Mouse (Mus musculus) ES-E14 (cell line): ENCODE measurements at regions not wholly inside any gene's neighbourhood (a gene's known extent, or its start where the extent isn't known, plus 50 kb on each side); places are given as distances from the start of the nearest gene placed in this dataset.

Source experiments
- DNase-seq: peaks from one replicate; pipeline ENCODE4 v3.0.0-alpha.2; 2013; ENCODE audit warnings: low read depth, low spot score
- H3K27ac ChIP-seq: 2 replicates; pipeline ENCODE4 v1.5.1; 2012; ENCODE audit warnings: low read depth, mild to moderate bottlenecking, low read length, moderate library complexity, mixed read lengths; ENCODE audit not compliant: poor library complexity, insufficient read depth, severe bottlenecking
- H3K36me3 ChIP-seq: 2 replicates; pipeline ENCODE4 v1.6.1; 2012; ENCODE audit warnings: mild to moderate bottlenecking, low read length, moderate library complexity, mixed read lengths; ENCODE audit not compliant: control insufficient read depth, poor library complexity, insufficient read depth, severe bottlenecking
- H3K4me1 ChIP-seq, 2 experiments: fragments of 150-350 bp in 1 of 2; sonication (generic) in 1 of 2; 2 replicates each; pipeline ENCODE4 v1.6.1; 2012; ENCODE audit warnings: low read length in 2 of 2, mild to moderate bottlenecking in 1 of 2, mixed read lengths in 1 of 2; ENCODE audit not compliant: control insufficient read depth in 2 of 2, insufficient read depth in 2 of 2, poor library complexity in 1 of 2
- H3K4me3 ChIP-seq, 2 experiments: fragments of 150-350 bp in 1 of 2; sonication (generic) in 1 of 2; 2 replicates each; pipeline ENCODE4 v1.5.1; 2012; ENCODE audit warnings: low read length in 2 of 2, low read depth in 1 of 2, mild to moderate bottlenecking in 1 of 2, mixed read lengths in 1 of 2; ENCODE audit not compliant: insufficient read depth in 1 of 2, poor library complexity in 1 of 2, severe bottlenecking in 1 of 2
- H3K9ac ChIP-seq: 2 replicates; pipeline ENCODE4 v1.6.1; 2012; ENCODE audit warnings: low read depth, mild to moderate bottlenecking, low read length, mixed read lengths; ENCODE audit not compliant: poor library complexity, insufficient read depth, severe bottlenecking
- H3K9me3 ChIP-seq: fragments of 150-350 bp; sonication (generic); 2 replicates; pipeline ENCODE4 v1.6.1; 2012; ENCODE audit warnings: low read depth, mild to moderate bottlenecking, low read length; ENCODE audit not compliant: control insufficient read depth, insufficient read depth
- CHD2 ChIP-seq: IDR thresholded peaks from 2 replicates; pipeline ENCODE4 v1.6.1; 2014; ENCODE audit warnings: mild to moderate bottlenecking, low read depth, low read length, inconsistent platforms
- HCFC1 ChIP-seq: IDR thresholded peaks from 2 replicates; pipeline ENCODE4 v1.6.1; 2012; ENCODE audit warnings: low read length, inconsistent platforms, borderline replicate concordance; ENCODE audit not compliant: insufficient read depth
- MAFK ChIP-seq: IDR thresholded peaks from 2 replicates; pipeline ENCODE4 v1.6.1; 2014; ENCODE audit warnings: mild to moderate bottlenecking, low read depth, low read length, inconsistent platforms; ENCODE audit not compliant: insufficient read depth
- ZC3H11A ChIP-seq: IDR thresholded peaks from 2 replicates; pipeline ENCODE4 v1.6.1; 2012; ENCODE audit warnings: low read depth, mild to moderate bottlenecking, inconsistent platforms, low read length, borderline replicate concordance
- ZNF384 ChIP-seq: IDR thresholded peaks from 2 replicates; pipeline ENCODE4 v1.6.1; 2012; ENCODE audit warnings: low read depth, low read length, inconsistent platforms
- in situ Hi-C, 2 experiments: fragments of 600-800 bp; cut with MboI; formaldehyde crosslinking; loops; one replicate each; pipeline ENCODE4 v1.15.1; 2025; ENCODE audit warnings: low sequenced_read_pairs in 2 of 2, inconsistent platforms in 1 of 2; ENCODE audit not compliant: unreplicated experiment in 2 of 2

- no peak overlapping the region for H3K4me3 ChIP-seq
- in situ Hi-C loops: no loop called here
- TF ChIP-seq CHD2 (no peak), ZC3H11A (no peak), ZNF384 (no peak), MAFK (no peak), HCFC1 (no peak)
- H3K9me3 ChIP-seq: no peaks in the 10 kb centered on the region
- no peak overlapping the region for H3K9ac ChIP-seq
- H3K27ac ChIP-seq: no peak overlapping the region
- no peaks in the 10 kb centered on the region for H3K4me1 ChIP-seq
- DNase-seq: no peak
- H3K36me3 ChIP-seq: peaks cover 4% of the 10 kb centered on the region
These were observed 86.4 kb upstream of the Jade1 start for GRCm38 (mm10) chr3:41469106-41469505.

GRCm38 (mm10) chr3:41467857-41468256, 87.7 kb upstream of the Jade1 start:
- Histone ChIP-seq H3K9ac (no peak overlapping the region), H3K9me3 (no peaks in the 10 kb centered on the region), H3K36me3 (peaks cover 4% of the 10 kb centered on the region), H3K4me3 (no peak overlapping the region), H3K27ac (no peak overlapping the region), H3K4me1 (no peaks in the 10 kb centered on the region)
- in situ Hi-C loops: no loop called here
- no peak for DNase-seq
- TF ChIP-seq MAFK (no peak), HCFC1 (no peak), ZC3H11A (no peak), CHD2 (no peak), ZNF384 (no peak)

- TF ChIP-seq ZNF384: no peak
- no peak for TF ChIP-seq MAFK
- no peak for TF ChIP-seq CHD2
- TF ChIP-seq ZC3H11A: no peak
- no peak for TF ChIP-seq HCFC1
These were observed 89.6 kb upstream of the Jade1 start for GRCm38 (mm10) chr3:41465893-41466292.

GRCm38 (mm10) chr3:41462953-41463644, 92.4 kb upstream of the Jade1 start:
- DNase-seq: no peak
- Histone ChIP-seq H3K9ac (no peak overlapping the region), H3K27ac (no peak overlapping the region), H3K4me3 (no peak overlapping the region), H3K36me3 (no peaks in the 10 kb centered on the region; the same call in 1 of the 2 replicates), H3K4me1 (no peaks in the 10 kb centered on the region), H3K9me3 (no peaks in the 10 kb centered on the region)
- in situ Hi-C loops: no loop called here
- TF ChIP-seq HCFC1 (no peak), MAFK (no peak), ZNF384 (no peak), ZC3H11A (no peak), CHD2 (no peak)

More at GRCm38 (mm10) chr3:41465893-41466292, 89.6 kb upstream of the Jade1 start:
- H3K9ac ChIP-seq: no peak overlapping the region
- H3K4me3 ChIP-seq: no peak overlapping the region
- H3K4me1 ChIP-seq: no peaks in the 10 kb centered on the region
- H3K27ac ChIP-seq: no peak overlapping the region
- no peak for DNase-seq
- H3K9me3 ChIP-seq: no peaks in the 10 kb centered on the region
- H3K36me3 ChIP-seq: peaks cover 1% of the 10 kb centered on the region
- in situ Hi-C loops: no loop called here
